11 mouse cellular contexts compared by ENCODE assay signal in the genomic region with DNA sequence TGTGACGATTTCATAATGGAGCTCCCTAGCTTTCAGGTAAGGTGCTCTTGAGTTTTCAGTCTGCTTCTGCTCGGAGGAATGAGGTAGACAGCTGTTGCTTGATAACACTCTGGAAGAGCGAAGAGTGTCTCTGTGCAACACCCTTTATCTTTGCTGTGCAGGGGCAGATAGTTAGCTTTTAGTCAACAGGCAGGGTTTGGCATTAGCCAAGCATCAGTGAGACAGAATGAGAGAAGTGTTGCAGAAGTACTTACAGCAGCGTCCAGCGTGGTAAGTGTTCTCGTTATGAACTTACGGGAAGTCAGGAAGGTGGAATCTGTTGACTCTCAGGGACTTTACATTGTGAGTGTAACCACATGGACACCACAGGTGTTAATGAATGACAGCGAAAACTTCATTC.
DNase-seq lines count a peak whose midpoint lies in the region; ATAC-seq and TF ChIP-seq lines count a peak whose summit lies in the region.
"Had no signal": no experiment of that assay in that cellular context is flagged by ENCODE, and none has a peak within 500 bp of the region (broad histone marks: within the 10 kb centered on the region; RNA-seq: fewer than 3 reads in every experiment).

No protein-coding gene starts in this region.

- H3K4me3 ChIP-seq in forebrain, embryonic 11.5 days (ENCODE audit: low read depth, low read length): no peak overlapping the region
- no peak overlapping the region for H3K4me3 ChIP-seq in forebrain, embryonic 16.5 days (replicated peaks; ENCODE audit: low read length)
- H3K4me3 ChIP-seq in lung, embryonic 15.5 days: no peak overlapping the region
- H3K4me3 ChIP-seq in thymus, adult 2 months (ENCODE audit: control insufficient read depth, insufficient read depth, low read length): no peak overlapping the region

- DNase-seq in forebrain, embryonic 11.5 days (ENCODE audit: low spot score): no peak
- DNase-seq in lung, adult 18-20 months: no peak
- peak; percentile 79 for DNase-seq in liver
- DNase-seq in spleen, postnatal 10 days (ENCODE audit: low spot score in 2 of 2): peak; percentile 58 to 67
- no peak for DNase-seq in thymus, adult 2 months
- no peak for DNase-seq in right cerebral cortex, postnatal 36 days (ENCODE audit: low spot score in 2 of 2)
- DNase-seq: kidney, adult 18-20 months; right cerebral cortex, postnatal 14 days had no signal

- no peak overlapping the region for H3K9ac ChIP-seq in forebrain, embryonic 11.5 days (ENCODE audit: low read length)
- no peak overlapping the region for H3K9ac ChIP-seq in forebrain, embryonic 16.5 days (replicated peaks; ENCODE audit: low read depth, low read length)
- H3K9ac ChIP-seq in lung, embryonic 15.5 days: no peak overlapping the region

- 0 out of 2 replicates have a peak overlapping the region, but pooled peaks have one; percentile 6 for H3K27ac ChIP-seq in forebrain, embryonic 11.5 days (ENCODE audit: low read depth, low read length)
- H3K27ac ChIP-seq in forebrain, embryonic 16.5 days (ENCODE audit: low read length): no peak overlapping the region
- no peak overlapping the region for H3K27ac ChIP-seq in lung, embryonic 15.5 days
- H3K27ac ChIP-seq in thymus, adult 2 months (ENCODE audit: control insufficient read depth, insufficient read depth, low read length): no peak overlapping the region

- H3K9me3 ChIP-seq in forebrain, embryonic 11.5 days (ENCODE audit: control insufficient read depth, low read length): no peaks in the 10 kb centered on the region
- no peaks in the 10 kb centered on the region for H3K9me3 ChIP-seq in forebrain, embryonic 16.5 days (ENCODE audit: control insufficient read depth, low read length)
- no peaks in the 10 kb centered on the region for H3K9me3 ChIP-seq in lung, embryonic 15.5 days

- H3K36me3 ChIP-seq in forebrain, embryonic 11.5 days (ENCODE audit: control insufficient read depth, insufficient read depth, low read length): peaks cover 3% of the 10 kb centered on the region; the same call in 1 of the 2 replicates
- peaks cover 11% of the 10 kb centered on the region for H3K36me3 ChIP-seq in forebrain, embryonic 16.5 days (ENCODE audit: control insufficient read depth, insufficient read depth)
- peaks cover 10% of the 10 kb centered on the region for H3K36me3 ChIP-seq in lung, embryonic 15.5 days
- no peaks in the 10 kb centered on the region for H3K36me3 ChIP-seq in thymus, adult 2 months (ENCODE audit: control insufficient read depth, insufficient read depth, low read length)

- TF ChIP-seq CTCF in thymus, adult 2 months (IDR thresholded peaks at IDR 0.05; ENCODE audit: borderline replicate concordance, control insufficient read depth, extremely low read depth, insufficient read depth, low read length, poor library complexity): no peak

- ATAC-seq in forebrain, embryonic 11.5 days (replicated peaks; ENCODE audit: low FRiP score): no peak
- no peak for ATAC-seq in forebrain, embryonic 16.5 days
- ATAC-seq in lung, embryonic 15.5 days (ENCODE audit: borderline replicate concordance, extremely low read depth, low FRiP score, low TSS enrichment): peak; percentile 19; the same call in 1 of the 2 replicates
- ATAC-seq: activated CD4-positive, CD25-positive, alpha-beta regulatory T cell, adult 4 months had no signal

- no peak overlapping the region for H3K4me2 ChIP-seq in forebrain, embryonic 11.5 days (ENCODE audit: low read depth, low read length, severe bottlenecking)
- no peak overlapping the region for H3K4me2 ChIP-seq in forebrain, embryonic 16.5 days (ENCODE audit: low read length)
- no peak overlapping the region for H3K4me2 ChIP-seq in lung, embryonic 15.5 days

- TF ChIP-seq POLR2A in thymus, adult 2 months (IDR thresholded peaks at IDR 0.05; ENCODE audit: control insufficient read depth, extremely low read depth, insufficient read depth, low read length, poor library complexity): no peak

- H3K4me1 ChIP-seq in forebrain, embryonic 11.5 days (replicated peaks; ENCODE audit: control insufficient read depth, insufficient read depth, low read length): no peaks in the 10 kb centered on the region
- H3K4me1 ChIP-seq in forebrain, embryonic 16.5 days (replicated peaks; ENCODE audit: control insufficient read depth, insufficient read depth, low read length): no peaks in the 10 kb centered on the region
- H3K4me1 ChIP-seq in lung, embryonic 15.5 days: no peaks in the 10 kb centered on the region
- H3K4me1 ChIP-seq in thymus, adult 2 months (replicated peaks; ENCODE audit: control insufficient read depth, insufficient read depth, low read length): no peaks in the 10 kb centered on the region

- no peaks in the 10 kb centered on the region for H3K27me3 ChIP-seq in forebrain, embryonic 11.5 days (ENCODE audit: control insufficient read depth, insufficient read depth, low read length)
- H3K27me3 ChIP-seq in forebrain, embryonic 16.5 days (replicated peaks; ENCODE audit: control insufficient read depth, insufficient read depth, low read length): no peaks in the 10 kb centered on the region
- H3K27me3 ChIP-seq in lung, embryonic 15.5 days: no peaks in the 10 kb centered on the region
- H3K27me3 ChIP-seq in thymus, adult 2 months (ENCODE audit: control insufficient read depth, insufficient read depth, low read length): no peaks in the 10 kb centered on the region

- WGBS in forebrain, embryonic 11.5 days: 94% methylated on average over 8 of the region's 8 CpGs
- WGBS in forebrain, embryonic 16.5 days: 91% methylated on average over 8 of the region's 8 CpGs
- WGBS in lung, embryonic 15.5 days: 74% methylated on average over 8 of the region's 8 CpGs
- 95% methylated on average over 8 of the region's 8 CpGs for WGBS in thymus, adult 2 months

Comparison
In these comparisons a context has a peak if more than half of its experiments do, and no peak if none do; other contexts are left out.
1. DNase-seq: peak in liver (single experiment) and spleen, postnatal 10 days (2 of 2); none in forebrain, embryonic 11.5 days (single experiment), lung, adult 18-20 months (0 of 2), thymus, adult 2 months (single experiment) and right cerebral cortex, postnatal 36 days (0 of 2).